Mouse (Mus musculus): ENCODE results near the gene Usp19. TPM values are rescaled to one million over a fixed set of nuclear protein-coding genes. Genes with fewer than 3 reads are reported as not detected.
A peak's percentile ranks its signal among the peaks of the same experiment; 100 is the strongest.

Gene Usp19
- polyA plus RNA-seq, 1 experiment: 70.8 TPM

DNA sequence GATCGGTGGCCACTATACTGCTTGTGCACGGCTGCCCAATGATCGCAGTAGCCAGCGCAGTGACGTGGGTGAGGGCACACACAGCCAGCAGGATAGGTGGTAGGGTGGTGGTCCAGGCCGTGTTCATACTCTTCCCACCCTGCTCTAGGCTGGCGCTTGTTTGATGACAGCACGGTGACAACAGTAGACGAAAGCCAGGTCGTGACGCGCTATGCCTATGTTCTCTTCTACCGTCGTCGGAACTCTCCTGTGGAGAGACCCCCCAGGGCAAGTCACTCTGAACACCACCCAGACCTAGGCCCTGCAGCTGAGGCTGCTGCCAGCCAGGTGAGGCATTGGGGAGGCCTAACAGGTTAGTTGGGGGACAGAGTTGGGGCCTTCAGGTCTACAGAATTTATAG is 9.5 kb downstream of the Usp19 start:
- H3K36me3 ChIP-seq (ENCODE audit: control insufficient read depth, insufficient read depth): peaks cover 64% of the 10 kb centered on the region

DNA sequence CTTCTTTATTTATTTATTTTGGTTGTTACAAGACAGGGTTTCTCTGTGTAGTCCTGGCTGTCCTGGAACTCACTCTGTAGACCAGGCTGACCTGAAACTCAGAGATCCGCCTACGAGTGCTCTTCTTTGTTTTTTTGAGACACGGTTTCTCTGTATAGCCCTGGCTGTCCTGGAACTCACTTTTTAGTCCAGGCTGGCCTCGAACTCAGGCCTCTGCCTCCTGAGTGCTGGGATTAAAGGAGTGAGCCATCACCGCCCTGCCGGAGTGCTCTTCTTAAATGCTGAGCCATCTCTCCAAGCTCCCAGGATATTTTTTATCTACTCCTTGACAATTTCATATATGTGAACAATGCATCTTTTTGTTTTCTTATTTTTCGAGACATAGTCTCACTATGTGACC is 16.5 kb downstream of the Usp19 start:
- H3K36me3 ChIP-seq (ENCODE audit: control insufficient read depth, insufficient read depth): peaks cover 25% of the 10 kb centered on the region
- TF ChIP-seq FOSL1 (IDR thresholded peaks at IDR 0.05; ENCODE audit: insufficient read depth, low read length, poor library complexity, severe bottlenecking) (no peak), MYOD1 (IDR thresholded peaks at IDR 0.05; ENCODE audit: control insufficient read depth, insufficient read length, low read depth) (no peak), USF1 (IDR thresholded peaks at IDR 0.05; ENCODE audit: low read depth) (no peak), CEBPB (IDR thresholded peaks at IDR 0.05; ENCODE audit: low read depth) (no peak)
- no peaks in the 10 kb centered on the region for H3K27me3 ChIP-seq (ENCODE audit: control insufficient read depth, insufficient read depth, insufficient read length)
- H3ac ChIP-seq (ENCODE audit: control insufficient read depth, insufficient read length, low read depth): no peak overlapping the region
- H3K79me2 ChIP-seq (ENCODE audit: control insufficient read depth, insufficient read depth): peaks cover 20% of the 10 kb centered on the region
- peaks cover 15% of the 10 kb centered on the region for H3K79me3 ChIP-seq (ENCODE audit: low read depth)
- H3K4me3 ChIP-seq (ENCODE audit: insufficient read depth, poor library complexity, severe bottlenecking): no peak overlapping the region

More for the DNA sequence above, 9.5 kb downstream of the Usp19 start:
- H3K27me3 ChIP-seq (ENCODE audit: control insufficient read depth, insufficient read depth, insufficient read length): no peaks in the 10 kb centered on the region
- TF ChIP-seq CTCF (IDR thresholded peaks at IDR 0.05; ENCODE audit: control insufficient read depth, insufficient read depth, insufficient read length): no peak
- TF ChIP-seq MAX (IDR thresholded peaks at IDR 0.05): no peak
- no peak for TF ChIP-seq MYOD1 (IDR thresholded peaks at IDR 0.05; ENCODE audit: control insufficient read depth, insufficient read length, low read depth)
- TF ChIP-seq USF1 (IDR thresholded peaks at IDR 0.05; ENCODE audit: low read depth): no peak
- no peak for TF ChIP-seq MYOG (IDR thresholded peaks at IDR 0.05; ENCODE audit: control insufficient read depth, extremely low read depth, insufficient read length)
- no peak for TF ChIP-seq FOSL1 (IDR thresholded peaks at IDR 0.05; ENCODE audit: insufficient read depth, low read length, poor library complexity, severe bottlenecking)
- no peak for TF ChIP-seq CEBPB (IDR thresholded peaks at IDR 0.05; ENCODE audit: low read depth)
- no peak overlapping the region for H3ac ChIP-seq (ENCODE audit: control insufficient read depth, insufficient read length, low read depth)
- no peaks in the 10 kb centered on the region for H3K79me2 ChIP-seq (ENCODE audit: control insufficient read depth, insufficient read depth)
- H3K4me3 ChIP-seq (ENCODE audit: insufficient read depth, poor library complexity, severe bottlenecking): no peak overlapping the region
- H3K79me3 ChIP-seq (ENCODE audit: low read depth): no peaks in the 10 kb centered on the region

DNA sequence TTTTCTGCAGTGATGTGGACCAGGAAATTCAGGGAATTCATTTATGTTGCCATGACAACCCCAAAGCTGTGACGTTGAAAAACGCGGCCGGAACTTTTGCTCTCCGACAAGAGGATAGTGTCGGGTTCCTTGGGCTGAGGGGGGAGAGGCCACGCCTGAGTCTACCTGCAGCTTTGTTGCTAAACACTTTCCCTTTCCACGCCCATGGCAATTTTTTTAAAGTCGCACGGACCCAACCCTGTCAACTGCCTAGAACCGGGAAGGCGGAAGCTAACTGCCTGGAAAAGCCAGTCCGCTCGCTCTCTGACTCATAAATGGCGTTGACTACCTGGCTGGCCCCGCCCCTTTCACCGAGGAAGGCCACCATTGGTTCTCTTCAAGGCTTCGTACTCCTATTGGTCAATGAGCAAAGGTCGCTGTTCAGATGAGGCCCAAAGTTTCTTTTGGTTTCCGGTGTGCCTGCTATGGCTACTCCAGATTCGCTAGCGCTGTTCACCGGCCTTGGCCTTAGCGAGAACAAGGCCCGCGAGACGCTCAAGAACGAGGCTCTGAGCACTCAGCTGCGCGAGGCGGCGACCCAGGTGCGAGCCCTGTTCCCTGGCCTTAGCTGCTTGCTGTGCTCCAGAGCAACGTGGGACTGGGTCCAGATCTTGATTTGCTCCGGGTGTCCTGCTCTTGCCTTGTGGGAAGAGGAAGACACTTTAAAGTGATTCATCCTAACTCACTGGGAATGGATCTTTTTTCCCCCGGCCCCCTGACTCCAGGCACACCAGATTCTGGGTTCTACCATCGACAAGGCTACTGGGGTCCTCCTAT is 17.4 kb downstream of the Usp19 start, which contains the start of gene Qars:
Qars (plus strand) TSS at position 88 of the 816 bp plus-strand sequence.
- H3K27me3 ChIP-seq (ENCODE audit: control insufficient read depth, insufficient read depth, insufficient read length): no peaks in the 10 kb centered on the region
- peaks cover 35% of the 10 kb centered on the region for H3K36me3 ChIP-seq (ENCODE audit: control insufficient read depth, insufficient read depth)
- H3K79me2 ChIP-seq (ENCODE audit: control insufficient read depth, insufficient read depth): peaks cover 20% of the 10 kb centered on the region
- peak within 1 kb of the TSS; percentile 99 for H3ac ChIP-seq (ENCODE audit: control insufficient read depth, insufficient read length, low read depth)
- TF ChIP-seq USF1 (IDR thresholded peaks at IDR 0.05; ENCODE audit: low read depth) (no peak), FOSL1 (IDR thresholded peaks at IDR 0.05; ENCODE audit: insufficient read depth, low read length, poor library complexity, severe bottlenecking) (no peak), MYOD1 (IDR thresholded peaks at IDR 0.05; ENCODE audit: control insufficient read depth, insufficient read length, low read depth) (no peak), MAX (IDR thresholded peaks at IDR 0.05) (no peak), MYOG (IDR thresholded peaks at IDR 0.05; ENCODE audit: control insufficient read depth, extremely low read depth, insufficient read length) (no peak), CTCF (IDR thresholded peaks at IDR 0.05; ENCODE audit: control insufficient read depth, insufficient read depth, insufficient read length) (no peak), CEBPB (IDR thresholded peaks at IDR 0.05; ENCODE audit: low read depth) (no peak)
- peaks cover 15% of the 10 kb centered on the region for H3K79me3 ChIP-seq (ENCODE audit: low read depth)
- peak within 1 kb of the TSS; percentile 50 for H3K4me3 ChIP-seq (ENCODE audit: insufficient read depth, poor library complexity, severe bottlenecking)

DNA sequence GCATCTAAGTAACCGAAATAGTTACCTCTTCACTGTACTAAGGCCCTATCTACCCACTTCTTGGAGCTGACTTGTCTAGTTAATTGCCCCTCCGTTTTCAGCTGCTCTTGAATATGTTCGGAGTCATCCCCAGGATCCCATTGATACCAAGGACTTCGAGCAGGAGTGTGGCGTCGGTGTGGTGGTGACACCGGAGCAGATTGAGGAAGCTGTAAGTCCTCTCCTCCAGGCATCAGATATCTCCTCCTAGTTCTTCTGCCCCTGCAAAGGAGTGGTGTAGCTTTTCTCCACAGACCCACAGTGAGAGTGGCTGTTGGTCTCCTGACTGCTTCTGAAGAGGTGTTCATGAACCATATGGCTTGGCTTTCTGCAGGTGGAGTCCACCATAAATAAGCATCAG is 18.4 kb downstream of the Usp19 start:
- Histone ChIP-seq H3K79me3 (ENCODE audit: low read depth) (peaks cover 15% of the 10 kb centered on the region), H3K79me2 (ENCODE audit: control insufficient read depth, insufficient read depth) (peaks cover 20% of the 10 kb centered on the region), H3K36me3 (ENCODE audit: control insufficient read depth, insufficient read depth) (peaks cover 41% of the 10 kb centered on the region), H3ac (ENCODE audit: control insufficient read depth, insufficient read length, low read depth) (peak overlapping the region; percentile 99), H3K27me3 (ENCODE audit: control insufficient read depth, insufficient read depth, insufficient read length) (no peaks in the 10 kb centered on the region), H3K4me3 (ENCODE audit: insufficient read depth, poor library complexity, severe bottlenecking) (peak overlapping the region; percentile 50)
- TF ChIP-seq CEBPB (IDR thresholded peaks at IDR 0.05; ENCODE audit: low read depth) (no peak), FOSL1 (IDR thresholded peaks at IDR 0.05; ENCODE audit: insufficient read depth, low read length, poor library complexity, severe bottlenecking) (no peak), CTCF (IDR thresholded peaks at IDR 0.05; ENCODE audit: control insufficient read depth, insufficient read depth, insufficient read length) (no peak), USF1 (IDR thresholded peaks at IDR 0.05; ENCODE audit: low read depth) (no peak), MYOG (IDR thresholded peaks at IDR 0.05; ENCODE audit: control insufficient read depth, extremely low read depth, insufficient read length) (no peak), MAX (IDR thresholded peaks at IDR 0.05) (no peak), MYOD1 (IDR thresholded peaks at IDR 0.05; ENCODE audit: control insufficient read depth, insufficient read length, low read depth) (no peak)

DNA sequence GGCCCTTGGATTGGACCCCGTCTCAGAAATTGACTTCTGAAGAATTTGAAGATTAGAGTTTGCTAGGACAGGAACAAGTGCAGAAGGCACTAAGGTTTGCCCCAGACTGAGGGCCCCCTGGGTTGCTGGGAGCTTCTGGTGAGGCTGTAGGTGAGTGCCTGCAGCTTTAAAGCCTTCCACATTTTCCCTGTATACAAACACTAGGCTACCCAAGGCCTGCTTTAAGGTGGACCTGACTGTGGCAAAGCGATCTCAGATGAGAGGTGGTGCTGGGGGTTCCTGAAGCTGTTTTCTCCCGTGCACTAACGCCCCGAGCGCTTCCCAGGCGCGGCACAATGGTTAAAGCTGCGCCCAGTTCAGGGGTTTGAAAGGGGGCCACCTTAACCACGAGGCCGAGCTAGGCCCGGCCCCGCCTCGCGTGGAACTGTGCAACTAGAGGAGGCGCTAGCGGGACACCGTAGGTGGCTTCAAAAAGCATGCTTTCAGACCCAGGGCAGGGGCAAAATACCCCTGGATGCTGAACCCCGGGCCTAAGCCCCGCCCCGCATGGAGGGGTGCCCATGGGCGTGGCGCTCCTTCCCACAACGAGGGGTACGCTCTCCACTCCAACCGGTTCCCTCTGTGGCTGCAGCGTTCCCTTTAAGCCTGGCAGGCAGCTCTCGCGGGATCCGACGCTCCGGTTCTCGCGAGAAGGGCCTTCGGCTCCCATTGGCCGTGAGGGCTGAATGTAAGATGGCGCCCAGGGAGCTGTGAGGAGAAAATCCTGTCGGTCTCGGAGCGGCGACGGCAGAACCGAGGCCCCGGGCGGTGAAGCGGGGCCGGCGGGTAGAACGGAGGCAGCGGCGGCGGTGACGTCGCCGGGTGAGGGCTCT is 26.2 kb downstream of the Usp19 start, which contains the start of gene Qrich1:
Qrich1 (plus strand) TSS at position 427 of the 872 bp plus-strand sequence.
- peak within 1 kb of the TSS; percentile 72 for H3K4me3 ChIP-seq (ENCODE audit: insufficient read depth, poor library complexity, severe bottlenecking)
- peaks cover 44% of the 10 kb centered on the region for H3K79me2 ChIP-seq (ENCODE audit: control insufficient read depth, insufficient read depth)
- H3K79me3 ChIP-seq (ENCODE audit: low read depth): peaks cover 39% of the 10 kb centered on the region
- H3ac ChIP-seq (ENCODE audit: control insufficient read depth, insufficient read length, low read depth): peak within 1 kb of the TSS; percentile 92
- TF ChIP-seq MYOG (IDR thresholded peaks at IDR 0.05; ENCODE audit: control insufficient read depth, extremely low read depth, insufficient read length) (no peak), CEBPB (IDR thresholded peaks at IDR 0.05; ENCODE audit: low read depth) (no peak), FOSL1 (IDR thresholded peaks at IDR 0.05; ENCODE audit: insufficient read depth, low read length, poor library complexity, severe bottlenecking) (no peak), USF1 (IDR thresholded peaks at IDR 0.05; ENCODE audit: low read depth) (no peak), MYOD1 (IDR thresholded peaks at IDR 0.05; ENCODE audit: control insufficient read depth, insufficient read length, low read depth) (no peak), CTCF (IDR thresholded peaks at IDR 0.05; ENCODE audit: control insufficient read depth, insufficient read depth, insufficient read length) (no peak), MAX (IDR thresholded peaks at IDR 0.05) (peak; percentile 69)
- no peaks in the 10 kb centered on the region for H3K27me3 ChIP-seq (ENCODE audit: control insufficient read depth, insufficient read depth, insufficient read length)
- H3K36me3 ChIP-seq (ENCODE audit: control insufficient read depth, insufficient read depth): peaks cover 55% of the 10 kb centered on the region

All from C2C12 (cell line).